In the genomic region with DNA sequence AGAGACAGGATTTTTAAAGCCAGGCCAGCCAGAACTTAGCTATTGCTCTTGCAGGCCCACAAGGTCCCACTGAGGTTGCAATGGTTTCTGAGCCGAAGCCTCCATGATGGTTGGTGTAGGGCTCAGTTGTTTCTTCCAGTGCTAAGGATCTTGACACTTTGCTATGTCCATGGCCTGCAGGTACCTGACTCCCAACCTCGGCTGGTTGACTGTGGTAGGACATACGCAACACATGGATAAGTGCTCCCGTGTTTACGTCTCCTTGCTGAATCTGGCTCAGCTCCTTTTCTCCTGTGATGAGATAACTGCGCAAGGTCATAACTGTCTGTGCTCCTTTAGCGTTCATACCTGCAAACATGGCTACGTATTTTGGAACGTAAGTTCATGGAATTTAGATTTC, we compare ENCODE assay signal across 35 mouse cellular contexts. TPM values are rescaled to one million over a fixed set of nuclear protein-coding genes. Genes with fewer than 3 reads are reported as not detected.
"Had no signal": no experiment of that assay in that cellular context is flagged by ENCODE, and none has a peak within 500 bp of the region (broad histone marks: within the 10 kb centered on the region; RNA-seq: fewer than 3 reads in every experiment).

No protein-coding gene starts in this region.

- DNase-seq: heart, postnatal 10 days; heart, postnatal 14 days; heart, postnatal 36 days; heart, postnatal 4 days; kidney, adult 11 months; kidney, adult 18-20 months; kidney, adult 2 months; kidney, adult 8-10 months; kidney, adult 9 months; kidney, postnatal 10 days; kidney, postnatal 14 days; kidney, postnatal 25 days; kidney, postnatal 36 days; kidney, postnatal 4 days; layer of hippocampus, adult 9-11 months; layer of hippocampus, postnatal 36 days had no signal

- H3K27me3 ChIP-seq: heart, embryonic 12.5 days; heart, embryonic 13.5 days; heart, embryonic 15.5 days; hindbrain, embryonic 12.5 days; hindbrain, embryonic 13.5 days; hindbrain, embryonic 15.5 days; intestine, embryonic 15.5 days; kidney, embryonic 15.5 days had no signal

- H3K4me2 ChIP-seq: heart, embryonic 11.5 days; heart, embryonic 12.5 days; heart, embryonic 13.5 days; heart, embryonic 15.5 days; hindbrain, embryonic 12.5 days; hindbrain, embryonic 13.5 days; hindbrain, embryonic 14.5 days; hindbrain, embryonic 15.5 days; intestine, embryonic 15.5 days; kidney, embryonic 15.5 days had no signal

- H3K4me3 ChIP-seq: heart, embryonic 12.5 days; heart, embryonic 13.5 days; heart, embryonic 15.5 days; hindbrain, embryonic 10.5 days; hindbrain, embryonic 12.5 days; hindbrain, embryonic 13.5 days; hindbrain, embryonic 15.5 days; intestine, embryonic 15.5 days; kidney, embryonic 15.5 days; layer of hippocampus, adult 2 months; left cerebral cortex, adult 2 months had no signal

- H3K4me1 ChIP-seq: heart, embryonic 12.5 days; heart, embryonic 15.5 days; hindbrain, embryonic 10.5 days; hindbrain, embryonic 12.5 days; hindbrain, embryonic 13.5 days; hindbrain, embryonic 15.5 days; intestine, embryonic 15.5 days; kidney, embryonic 15.5 days had no signal

- H3K36me3 ChIP-seq: heart, embryonic 12.5 days; heart, embryonic 13.5 days; heart, embryonic 15.5 days; hindbrain, embryonic 10.5 days; hindbrain, embryonic 12.5 days; hindbrain, embryonic 13.5 days; hindbrain, embryonic 15.5 days; intestine, embryonic 15.5 days; kidney, embryonic 15.5 days had no signal

- H3K27ac ChIP-seq: heart, embryonic 13.5 days; heart, embryonic 15.5 days; hindbrain, embryonic 10.5 days; hindbrain, embryonic 12.5 days; hindbrain, embryonic 13.5 days; hindbrain, embryonic 14.5 days; hindbrain, embryonic 15.5 days; hindbrain, postnatal 0 days; intestine, embryonic 15.5 days; kidney, embryonic 15.5 days; kidney, postnatal 0 days; layer of hippocampus, adult 2 months; left cerebral cortex, adult 2 months had no signal

- H3K9ac ChIP-seq: heart, embryonic 12.5 days; heart, embryonic 13.5 days; heart, embryonic 15.5 days; hindbrain, embryonic 12.5 days; hindbrain, embryonic 13.5 days; hindbrain, embryonic 14.5 days; hindbrain, embryonic 15.5 days; intestine, embryonic 15.5 days; kidney, embryonic 15.5 days had no signal

RNA-seq across cellular contexts. Expression of gene Steap1, which starts 14.7 kb away (rescaled TPM):
- total RNA-seq: heart, postnatal 14 days; heart, postnatal 25 days; hematopoietic stem cell, adult 5-6 weeks; left cerebral cortex, adult 18-20 months had no signal
- polyA plus RNA-seq: inflammation-experienced regulatory T-cells, adult 6 months had no signal

RNA-seq across cellular contexts. Expression of gene Steap2, which starts 40.1 kb away (rescaled TPM):
- total RNA-seq: hematopoietic stem cell, adult 5-6 weeks had no signal
